Mouse (Mus musculus) G1E (cell line): Measurements from ENCODE around the gene Zfp541.

Experiments
- CTCF ChIP-seq: IDR thresholded peaks from 2 replicates; pipeline ENCODE4 v1.5.1; 2012; ENCODE audit warnings: low read depth, low read length, inconsistent platforms, mixed read lengths
- GATA1 ChIP-seq: IDR thresholded peaks from 2 replicates; pipeline ENCODE4 v1.6.1; 2012; ENCODE audit warnings: borderline replicate concordance, low read length, inconsistent platforms, mixed read lengths
- TAL1 ChIP-seq: conservative IDR thresholded peaks from 2 replicates; pipeline ENCODE4 v1.6.1; 2012; ENCODE audit warnings: low read depth, low read length, inconsistent platforms, mixed read lengths

DNA sequence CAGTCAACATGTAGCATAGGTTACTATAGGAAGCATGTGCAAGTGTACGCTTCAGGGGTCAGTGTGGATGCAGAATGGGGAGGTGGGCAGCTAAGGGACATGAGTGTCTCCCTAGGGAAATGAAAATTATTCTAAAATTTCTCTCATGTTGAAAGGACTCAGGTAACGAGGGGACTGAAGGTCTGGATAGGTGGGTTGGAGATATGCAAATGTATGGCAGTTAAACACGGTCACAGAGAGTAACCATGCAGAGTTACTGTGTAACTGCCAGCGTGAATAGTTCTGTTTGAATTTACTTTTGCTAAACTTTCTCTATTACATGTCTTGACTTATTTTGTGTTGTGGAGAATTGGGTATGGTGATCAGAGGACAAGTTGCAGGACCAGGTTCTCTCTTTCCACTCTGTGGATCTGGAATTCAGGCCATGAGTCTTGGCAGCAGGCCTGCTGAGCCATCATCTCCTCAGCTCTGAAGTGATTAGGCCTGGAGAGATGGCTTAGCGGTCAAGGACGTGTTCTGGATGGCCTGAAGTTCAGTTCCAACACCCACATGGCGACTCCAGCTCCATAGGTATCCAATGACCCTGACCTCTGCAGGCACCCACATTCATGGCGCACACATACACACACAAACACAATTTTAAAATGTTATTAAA is 47.0 kb upstream of the Zfp541 start:
- no peak for TF ChIP-seq TAL1
- no peak for TF ChIP-seq CTCF
- TF ChIP-seq GATA1: no peak
